Mouse (Mus musculus) embryo, embryonic 10 days (tissue): Measurements from ENCODE around the gene Prune1.
A peak's percentile ranks its signal among the peaks of the same experiment; 100 is the strongest.

Source experiments
- DNase-seq: peaks from one replicate; pipeline ENCODE4 v3.0.0-alpha.2; 2015; ENCODE audit warnings: low spot score

Gene Prune1

DNA sequence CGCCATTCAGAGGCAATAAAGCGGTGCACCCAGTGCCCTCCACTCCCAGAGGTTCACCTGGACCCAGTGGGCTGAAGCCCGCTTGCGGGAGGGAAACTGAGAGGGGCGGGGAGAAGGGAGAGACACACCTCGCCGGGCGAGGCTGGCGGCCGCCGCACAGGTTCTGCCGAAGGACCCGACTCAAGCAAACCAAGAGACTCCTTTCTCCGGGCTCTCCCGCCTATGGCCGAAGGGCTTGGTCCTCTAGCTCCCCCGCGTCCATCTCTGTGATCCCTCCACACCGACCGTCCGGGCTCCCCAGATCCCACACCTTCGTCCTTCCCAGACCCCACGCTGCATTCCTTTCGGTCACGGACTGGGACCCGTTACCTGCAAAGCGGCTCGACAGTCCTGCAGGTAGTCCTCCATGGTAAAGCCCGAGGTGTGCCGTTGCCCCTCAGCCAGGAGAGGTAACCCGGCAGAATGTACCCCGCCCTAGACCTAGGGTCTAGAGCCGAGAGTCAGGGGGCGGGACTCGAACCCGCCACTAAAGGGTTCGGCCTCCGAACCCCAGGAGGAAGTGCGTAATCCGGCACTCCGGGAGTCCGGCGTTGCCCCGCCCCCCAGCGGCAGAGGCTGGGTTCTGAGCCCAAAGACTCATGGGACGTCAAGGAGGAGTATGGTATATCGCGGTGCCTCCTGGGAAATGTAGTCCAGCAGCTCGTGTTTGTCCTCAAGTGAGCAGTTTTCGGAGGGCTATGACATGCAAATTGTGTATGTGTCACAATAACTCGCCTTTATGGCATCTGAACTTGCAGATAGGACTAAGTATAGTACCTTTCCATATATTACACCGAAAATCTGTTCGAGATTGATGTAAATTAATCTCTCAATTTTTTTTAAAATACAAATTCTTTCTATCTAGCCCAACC, at the start of gene Prune1, which contains the start of gene Mindy1:
Gene Prune1, minus strand, starts transcription at position 861 of the 911 bp plus-strand sequence.
Gene Mindy1, plus strand, starts transcription at position 130 of the 911 bp plus-strand sequence.
- DNase-seq, result peak; percentile 99

GRCm38 (mm10) chr3:95331528-95331927, 49.7 kb upstream of the Prune1 start:
- DNase-seq, result no peak

DNA sequence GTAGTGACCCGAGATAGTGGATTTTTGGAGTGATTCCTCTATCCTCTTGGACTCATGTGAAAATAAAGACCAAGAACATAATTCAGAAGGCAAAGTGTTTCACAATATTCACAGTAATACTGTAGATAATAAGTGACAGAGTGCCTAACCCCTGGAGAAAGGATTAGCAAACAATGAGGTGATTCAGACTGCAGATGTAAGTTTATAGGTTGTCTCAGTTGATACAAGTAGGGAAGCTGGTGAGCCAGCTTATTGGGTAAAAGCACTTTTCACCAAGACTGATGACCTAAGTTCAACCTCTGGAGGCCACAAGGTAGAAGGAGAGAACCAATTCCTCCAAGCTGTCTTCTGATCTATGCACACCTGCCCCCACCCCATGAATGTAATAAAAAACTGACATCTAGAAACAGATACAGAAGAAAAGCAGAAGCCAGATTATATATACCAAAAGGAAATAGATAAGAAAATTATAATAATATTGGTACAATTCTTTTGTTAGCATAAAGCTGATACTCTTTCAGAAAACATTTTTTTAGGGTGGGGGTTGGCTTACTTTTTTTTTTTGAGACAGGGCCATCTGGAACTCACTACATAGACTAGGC, 47.0 kb upstream of the Prune1 start:
- no peak for DNase-seq

GRCm38 (mm10) chr3:95324454-95325144, 42.7 kb upstream of the Prune1 start:
- no peak for DNase-seq

GRCm38 (mm10) chr3:95323429-95323828, 41.6 kb upstream of the Prune1 start:
- no peak for DNase-seq

- no peak for DNase-seq
Observed at GRCm38 (mm10) chr3:95319701-95320625, 38.1 kb upstream of the Prune1 start.

DNA sequence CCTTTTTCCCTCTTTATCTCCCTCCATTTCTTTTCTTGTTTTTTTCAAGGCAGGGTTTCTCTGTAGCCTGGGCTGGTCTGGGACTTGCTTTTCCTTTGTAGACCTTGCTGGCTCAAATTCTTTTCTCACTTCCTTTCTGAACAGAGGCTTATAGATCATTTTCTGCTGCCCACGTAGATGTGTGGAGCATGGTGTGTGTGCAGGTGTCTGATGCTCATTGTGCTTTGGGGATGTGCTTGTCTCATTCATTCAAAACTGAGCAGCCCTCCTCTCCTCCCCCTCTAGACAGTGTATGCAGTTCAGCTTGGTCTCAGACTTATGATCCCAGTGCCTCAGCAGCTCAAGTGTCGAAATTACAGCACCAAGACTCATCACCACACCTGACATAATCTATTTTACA, 37.2 kb upstream of the Prune1 start:
- no peak for DNase-seq

- peak; percentile 46 for DNase-seq
Observed at GRCm38 (mm10) chr3:95318548-95318947, 36.7 kb upstream of the Prune1 start.

DNA sequence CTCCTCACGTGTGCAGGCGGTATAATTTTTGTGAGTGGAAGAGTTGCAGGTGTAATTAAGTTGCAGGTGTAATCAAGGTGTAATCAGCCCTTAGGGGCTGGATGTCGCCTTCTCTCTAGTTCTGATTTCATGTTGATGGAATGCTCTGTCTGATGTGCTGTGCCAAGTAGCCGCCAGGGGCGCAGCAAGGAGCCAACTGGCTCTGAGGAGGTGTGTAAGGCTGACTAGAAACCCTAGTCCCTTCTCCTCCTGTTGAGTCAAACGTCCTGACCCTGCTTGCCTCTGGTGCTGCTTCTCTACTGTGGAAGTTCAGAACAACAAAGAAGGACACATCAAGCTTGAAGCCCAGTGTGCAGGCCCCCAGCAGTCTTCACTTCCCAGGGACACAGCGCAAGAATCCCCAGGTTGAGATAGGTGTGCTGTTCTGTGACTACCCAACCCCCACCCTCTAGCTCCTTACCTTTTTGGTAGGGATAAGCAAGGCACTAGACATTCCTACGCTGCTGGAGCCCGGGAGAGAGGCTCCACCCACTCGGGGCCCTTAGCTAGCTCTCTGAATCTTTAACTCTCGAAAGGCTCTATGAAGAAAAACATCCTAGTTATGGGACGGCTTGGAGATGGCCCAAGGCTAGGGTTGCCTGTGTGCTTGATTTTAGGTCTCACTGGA, 35.7 kb upstream of the Prune1 start:
- DNase-seq, result peak; percentile 79

- DNase-seq, result no peak
Observed at GRCm38 (mm10) chr3:95315844-95316550, 34.1 kb upstream of the Prune1 start.

GRCm38 (mm10) chr3:95315094-95315843, 33.4 kb upstream of the Prune1 start:
- peak; percentile 89 for DNase-seq

GRCm38 (mm10) chr3:95314486-95315093, 32.7 kb upstream of the Prune1 start, which contains the start of gene Cers2:
Gene Cers2 (plus strand): TSS chr3:95314791.
- no peak for DNase-seq

GRCm38 (mm10) chr3:95314075-95314474, 32.2 kb upstream of the Prune1 start:
- DNase-seq, result no peak

- no peak for DNase-seq
Observed at GRCm38 (mm10) chr3:95313476-95313875, 31.6 kb upstream of the Prune1 start.

DNA sequence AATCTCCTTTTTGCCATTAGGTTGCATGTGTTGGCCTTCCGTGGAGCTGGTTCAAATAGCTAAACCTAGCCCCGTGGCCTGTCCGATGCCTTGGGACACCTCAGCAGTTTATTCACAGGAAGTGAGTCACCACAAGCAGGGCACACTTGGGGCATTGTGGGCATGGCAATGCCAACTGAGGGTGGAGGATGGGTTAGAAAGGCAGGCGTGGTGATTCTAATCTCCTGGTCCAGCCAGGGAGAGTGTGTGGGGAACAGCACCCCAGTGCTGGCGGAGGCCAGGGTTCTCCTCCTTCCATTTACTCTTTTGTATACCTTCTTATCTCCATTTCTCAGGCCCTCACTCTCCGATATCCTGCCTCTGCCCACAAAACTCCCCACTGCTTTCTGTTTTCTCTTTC, 30.7 kb upstream of the Prune1 start:
- no peak for DNase-seq

GRCm38 (mm10) chr3:95310968-95311882, 29.3 kb upstream of the Prune1 start:
- peak; percentile 71 for DNase-seq

DNA sequence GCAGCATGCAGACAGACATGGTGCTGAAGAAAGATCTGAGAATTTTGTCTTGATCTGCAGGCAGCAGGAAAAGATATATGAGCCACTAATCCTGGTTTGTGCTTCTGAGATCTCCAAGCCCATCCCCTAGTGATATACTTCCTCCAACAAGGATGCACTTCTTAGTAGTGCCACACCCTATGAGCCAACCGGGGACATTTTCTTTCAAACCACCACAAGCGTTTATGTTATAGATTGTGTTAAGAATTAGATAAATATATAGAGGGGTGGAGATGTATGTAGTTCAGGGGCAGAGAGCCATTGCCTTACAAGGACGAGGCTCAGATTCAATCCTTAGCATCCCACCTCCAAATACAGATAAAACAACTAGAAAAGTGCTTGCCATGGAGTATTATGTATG, 28.6 kb upstream of the Prune1 start:
- DNase-seq, result no peak

- DNase-seq, result no peak
Observed at GRCm38 (mm10) chr3:95307100-95307499, 25.2 kb upstream of the Prune1 start, which contains the start of gene Anxa9. Gene Anxa9 (minus strand): TSS chr3:95307176.
